Mouse (Mus musculus) cortical plate, adult 2 months (tissue): Measurements from ENCODE around the gene Itgb1.

Source experiments
- CTCF ChIP-seq: fragments of 200-500 bp; IDR thresholded peaks from 2 replicates; pipeline ENCODE4 v1.5.1; 2011; ENCODE audit warnings: mild to moderate bottlenecking, control low read depth, low read length; ENCODE audit not compliant: insufficient read depth; ENCODE audit errors: extremely low read depth
- POLR2A ChIP-seq: fragments of 200-500 bp; IDR thresholded peaks from 2 replicates; pipeline ENCODE4 v1.6.1; 2011; ENCODE audit warnings: mild to moderate bottlenecking, low read length, control low read depth; ENCODE audit not compliant: insufficient read depth; ENCODE audit errors: extremely low read depth

GRCm38 (mm10) chr8:128709261-128709660 is 23.8 kb downstream of the Itgb1 start:
- TF ChIP-seq CTCF = peak; percentile 82
- no peak for TF ChIP-seq POLR2A
